Mouse (Mus musculus) liver, embryonic 14.5 days (tissue): ENCODE data around the gene Engase. TPM values are rescaled to one million over a fixed set of nuclear protein-coding genes. Genes with fewer than 3 reads are reported as not detected.

ENCODE experiments used
- ATAC-seq: fragments of 200-750 bp; cut with Nextera tagmentation; 2 replicates; pipeline ENCODE4 v1.8.0; 2017; ENCODE audit warnings: moderate number of reproducible peaks, mild to moderate bottlenecking, moderate library complexity; ENCODE audit not compliant: insufficient read depth
- DNase-seq, 3 experiments: peaks; one replicate each; pipeline ENCODE4 v3.0.0-alpha.2; 2012 to 2013; ENCODE audit warnings: low read depth in 3 of 3, low spot score in 3 of 3
- H3K27ac ChIP-seq: fragments of 300-500 bp; sonication (generic); 2 replicates; pipeline ENCODE4 v1.5.1; 2014; ENCODE audit warnings: moderate library complexity, mild to moderate bottlenecking, control low read depth, inconsistent platforms
- H3K27me3 ChIP-seq: fragments of 300-500 bp; sonication (generic); 2 replicates; pipeline ENCODE4 v1.6.1; 2014; ENCODE audit warnings: mild to moderate bottlenecking, low read length, moderate library complexity; ENCODE audit not compliant: control insufficient read depth, insufficient read depth
- H3K36me3 ChIP-seq: fragments of 300-500 bp; sonication (generic); replicated peaks from 2 replicates; pipeline ENCODE4 v1.6.1; 2014; ENCODE audit warnings: low read depth; ENCODE audit not compliant: control insufficient read depth, insufficient read depth
- H3K4me1 ChIP-seq, 2 experiments: fragments of 200-500 bp in 1 of 2; fragments of 300-500 bp in 1 of 2; sonication (generic) in 1 of 2; replicated peaks; 2 replicates each; pipeline ENCODE4 v1.6.1; 2012 to 2014; ENCODE audit warnings: antibody characterized with exemption in 1 of 2, inconsistent platforms in 1 of 2, low read length in 1 of 2; ENCODE audit not compliant: control insufficient read depth in 2 of 2, insufficient read depth in 2 of 2
- H3K4me2 ChIP-seq: fragments of 300-500 bp; sonication (generic); 2 replicates; pipeline ENCODE4 v1.6.1; 2014; ENCODE audit warnings: low read depth, mild to moderate bottlenecking, control low read depth, moderate library complexity
- H3K4me3 ChIP-seq, 2 experiments: fragments of 200-500 bp in 1 of 2; fragments of 300-500 bp in 1 of 2; sonication (generic) in 1 of 2; 2 replicates each; pipeline ENCODE4 v1.5.1; 2012 to 2014; ENCODE audit warnings: low read depth in 2 of 2, low read length in 2 of 2, mild to moderate bottlenecking in 2 of 2, control low read depth in 1 of 2, inconsistent platforms in 1 of 2, moderate library complexity in 1 of 2; ENCODE audit not compliant: insufficient read depth in 1 of 2
- H3K9ac ChIP-seq: fragments of 300-500 bp; sonication (generic); replicated peaks from 2 replicates; pipeline ENCODE4 v1.6.1; 2014; ENCODE audit warnings: mild to moderate bottlenecking, control low read depth, moderate library complexity
- H3K9me3 ChIP-seq: fragments of 300-500 bp; sonication (generic); 2 replicates; pipeline ENCODE4 v1.6.1; 2016; ENCODE audit warnings: low read length, mixed read lengths; ENCODE audit not compliant: control insufficient read depth
- CTCF ChIP-seq: IDR thresholded peaks from 2 replicates; pipeline ENCODE4 v1.5.1; 2016; ENCODE audit warnings: antibody characterized with exemption, low read depth, control low read depth
- EP300 ChIP-seq: IDR thresholded peaks from 2 replicates; pipeline ENCODE4 v1.6.1; 2016; ENCODE audit warnings: antibody characterized with exemption, low read depth
- WGBS: fragments of 180-500 bp; shearing (Covaris S2); extraction: QIAGEN DNeasy Blood & Tissue Kit; methylation state at CpG from one replicate; pipeline ENCODE4 v1.1.7; 2014; ENCODE audit not compliant: insufficient replicate concordance; 5-methylcytosine and 5-hydroxymethylcytosine counted together
- polyA plus RNA-seq, 2 experiments: library from polyadenylated mRNA; depleted of rRNA in 1 of 2; stranded (reverse) in 1 of 2; unstranded in 1 of 2; fragments of >200 nt; fragmentation: Nextera tagmentation in 1 of 2; extraction: Ambion mirVana in 1 of 2; gene quantifications; 2 replicates each; pipeline versions ENCODE4 v1.2.1 to v1.2.3; 2012 to 2014

Gene Engase
- polyA plus RNA-seq, 2 experiments: 4.1 to 6.5 TPM

- H3K36me3 ChIP-seq: no peaks in the 10 kb centered on the region
- no peak for TF ChIP-seq EP300
- peak; percentile 89 for TF ChIP-seq CTCF
- ATAC-seq: no peak
- DNase-seq: no peak
- no peak overlapping the region for H3K9ac ChIP-seq
- peaks cover 0 to 2% of the 10 kb centered on the region in 2 experiments; a peak in 2 of 4 replicates for H3K4me1 ChIP-seq
- H3K27ac ChIP-seq: no peak overlapping the region
- no peak overlapping the region for H3K4me3 ChIP-seq
- H3K9me3 ChIP-seq: no peaks in the 10 kb centered on the region
- no peaks in the 10 kb centered on the region for H3K27me3 ChIP-seq
- WGBS: 65% methylated on average over 6 of the region's 6 CpGs
- no peak overlapping the region for H3K4me2 ChIP-seq
These were observed 16.3 kb upstream of the Engase start for GRCm38 (mm10) chr11:118460280-118460679.

GRCm38 (mm10) chr11:118467441-118468035 is 9.1 kb upstream of the Engase start:
- TF ChIP-seq EP300 (no peak), CTCF (no peak)
- 51% methylated on average over 11 of the region's 11 CpGs for WGBS
- Histone ChIP-seq H3K36me3 (no peaks in the 10 kb centered on the region), H3K4me1 (peaks cover 11 to 22% of the 10 kb centered on the region in 2 experiments), H3K4me3 (no peak overlapping the region), H3K9me3 (no peaks in the 10 kb centered on the region), H3K27ac (no peak overlapping the region), H3K4me2 (no peak overlapping the region), H3K27me3 (no peaks in the 10 kb centered on the region), H3K9ac (no peak overlapping the region)
- DNase-seq: no peak
- ATAC-seq: no peak; the same call in 1 of the 2 replicates

- peaks cover 25 to 36% of the 10 kb centered on the region in 2 experiments for H3K4me1 ChIP-seq
- H3K27ac ChIP-seq: no peak overlapping the region
- 49% methylated on average over 10 of the region's 10 CpGs for WGBS
These were observed 7.0 kb upstream of the Engase start for GRCm38 (mm10) chr11:118469509-118470160.

GRCm38 (mm10) chr11:118470234-118470966 is 6.2 kb upstream of the Engase start:
- no peak overlapping the region for H3K9ac ChIP-seq

More at GRCm38 (mm10) chr11:118469509-118470160, 7.0 kb upstream of the Engase start:
- DNase-seq: no peak
- no peak overlapping the region for H3K9ac ChIP-seq
- no peaks in the 10 kb centered on the region for H3K9me3 ChIP-seq
- H3K4me3 ChIP-seq: no peak overlapping the region
- no peak for ATAC-seq
- H3K27me3 ChIP-seq: no peaks in the 10 kb centered on the region
- TF ChIP-seq EP300 (no peak), CTCF (no peak)
- H3K36me3 ChIP-seq: no peaks in the 10 kb centered on the region
- H3K4me2 ChIP-seq: peak overlapping the region; percentile 18; the same call in 1 of the 2 replicates

GRCm38 (mm10) chr11:118471676-118472075 is 5.0 kb upstream of the Engase start:
- H3K9ac ChIP-seq: no peak overlapping the region
- no peak for ATAC-seq
- no peak overlapping the region for H3K4me3 ChIP-seq
- 86% methylated on average over 13 of the region's 13 CpGs for WGBS
- no peaks in the 10 kb centered on the region for H3K36me3 ChIP-seq
- H3K27ac ChIP-seq: no peak overlapping the region
- TF ChIP-seq EP300: no peak
- TF ChIP-seq CTCF: no peak
- peaks cover 25 to 36% of the 10 kb centered on the region in 2 experiments for H3K4me1 ChIP-seq
- no peak overlapping the region for H3K4me2 ChIP-seq
- H3K27me3 ChIP-seq: no peaks in the 10 kb centered on the region
- no peak for DNase-seq
- H3K9me3 ChIP-seq: no peaks in the 10 kb centered on the region

More at GRCm38 (mm10) chr11:118470234-118470966, 6.2 kb upstream of the Engase start:
- no peaks in the 10 kb centered on the region for H3K27me3 ChIP-seq
- no peak overlapping the region for H3K4me3 ChIP-seq
- peaks cover 25 to 36% of the 10 kb centered on the region in 2 experiments for H3K4me1 ChIP-seq
- no peaks in the 10 kb centered on the region for H3K9me3 ChIP-seq
- ATAC-seq (peak; percentile 74), DNase-seq (peak in 2 of 3 experiments; percentile 34 to 38)
- no peaks in the 10 kb centered on the region for H3K36me3 ChIP-seq
- H3K27ac ChIP-seq: peak overlapping the region; percentile 47
- TF ChIP-seq CTCF: no peak
- TF ChIP-seq EP300: peak; percentile 64; the same call in 1 of the 2 replicates
- whole genome bisulfite sequencing: 12% methylated on average over 12 of the region's 12 CpGs
- H3K4me2 ChIP-seq: peak overlapping the region; percentile 18; the same call in 1 of the 2 replicates
